Mouse (Mus musculus) heart, embryonic 10.5 days (tissue): Measurements from ENCODE around the gene Fra10ac1. TPM values are rescaled to one million over a fixed set of nuclear protein-coding genes. Genes with fewer than 3 reads are reported as not detected.

Experiments used
- DNase-seq: peaks from one replicate; pipeline ENCODE4 v3.0.0-alpha.2; 2017; ENCODE audit warnings: low spot score
- H3K27ac ChIP-seq: fragments of 300-500 bp; sonication (generic); 2 replicates; pipeline ENCODE4 v1.5.1; 2016; ENCODE audit warnings: mild to moderate bottlenecking
- H3K27me3 ChIP-seq: fragments of 300-500 bp; sonication (generic); 2 replicates; pipeline ENCODE4 v1.6.1; 2016; ENCODE audit warnings: mild to moderate bottlenecking; ENCODE audit not compliant: poor library complexity, insufficient read depth, severe bottlenecking
- H3K36me3 ChIP-seq: fragments of 300-500 bp; sonication (generic); 2 replicates; pipeline ENCODE4 v1.6.1; 2016; ENCODE audit warnings: mild to moderate bottlenecking, moderate library complexity
- H3K4me1 ChIP-seq: fragments of 300-500 bp; sonication (generic); 2 replicates; pipeline ENCODE4 v1.6.1; 2016; ENCODE audit warnings: mild to moderate bottlenecking
- H3K4me3 ChIP-seq: fragments of 300-500 bp; sonication (generic); 2 replicates; pipeline ENCODE4 v1.5.1; 2016; ENCODE audit warnings: mild to moderate bottlenecking, moderate library complexity
- H3K9me3 ChIP-seq: fragments of 300-500 bp; sonication (generic); 2 replicates; pipeline ENCODE4 v1.6.1; 2016; ENCODE audit warnings: mild to moderate bottlenecking, moderate library complexity
- WGBS: fragments of 180-500 bp; shearing (Covaris S2); methylation state at CpG from one replicate; pipeline ENCODE4 v1.1.7; 2016; 5-methylcytosine and 5-hydroxymethylcytosine counted together
- polyA plus RNA-seq: library from polyadenylated mRNA; unstranded; fragments of >200 nt; fragmentation: Nextera tagmentation; extraction: Ambion mirVana; gene quantifications from 2 replicates; pipeline ENCODE4 v1.2.1, GENCODE M21; 2016

Fra10ac1 gene
- polyA plus RNA-seq, 1 experiment from 2014 or later: 39.7 TPM

DNA sequence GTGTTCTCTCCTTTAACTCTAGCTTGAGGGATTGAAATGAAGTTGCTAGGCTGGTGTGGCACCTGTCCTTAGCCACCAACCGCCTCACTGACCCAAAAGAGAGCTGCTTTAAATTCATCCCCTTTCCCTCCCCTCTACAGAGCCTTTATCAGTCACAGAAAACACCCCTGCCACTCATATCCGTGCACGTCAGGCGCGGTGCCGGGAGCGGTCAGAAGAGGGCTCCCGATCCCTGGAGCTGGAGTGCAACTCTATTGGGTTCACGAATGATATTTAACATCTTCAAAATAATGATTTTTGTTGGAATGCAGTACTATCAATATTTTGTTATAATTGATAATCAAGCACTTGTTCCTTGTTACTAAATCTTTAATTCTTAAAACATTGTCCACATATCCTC, 17.3 kb downstream of the Fra10ac1 start:
- 56% methylated on average over 9 of the region's 9 CpGs for WGBS
- H3K27ac ChIP-seq: no peak overlapping the region
- no peak overlapping the region for H3K4me3 ChIP-seq
- DNase-seq: no peak
- H3K4me1 ChIP-seq: no peaks in the 10 kb centered on the region
- H3K27me3 ChIP-seq: no peaks in the 10 kb centered on the region
- peaks cover 27% of the 10 kb centered on the region for H3K36me3 ChIP-seq
- no peaks in the 10 kb centered on the region for H3K9me3 ChIP-seq

GRCm38 (mm10) chr19:38198731-38199130, 25.2 kb downstream of the Fra10ac1 start:
- peaks cover 19% of the 10 kb centered on the region for H3K36me3 ChIP-seq
- no peaks in the 10 kb centered on the region for H3K9me3 ChIP-seq
- WGBS: 84% methylated on average over 5 of the region's 5 CpGs
- H3K4me1 ChIP-seq: no peaks in the 10 kb centered on the region
- H3K27me3 ChIP-seq: no peaks in the 10 kb centered on the region
- H3K27ac ChIP-seq: no peak overlapping the region
- DNase-seq: no peak
- H3K4me3 ChIP-seq: no peak overlapping the region

DNA sequence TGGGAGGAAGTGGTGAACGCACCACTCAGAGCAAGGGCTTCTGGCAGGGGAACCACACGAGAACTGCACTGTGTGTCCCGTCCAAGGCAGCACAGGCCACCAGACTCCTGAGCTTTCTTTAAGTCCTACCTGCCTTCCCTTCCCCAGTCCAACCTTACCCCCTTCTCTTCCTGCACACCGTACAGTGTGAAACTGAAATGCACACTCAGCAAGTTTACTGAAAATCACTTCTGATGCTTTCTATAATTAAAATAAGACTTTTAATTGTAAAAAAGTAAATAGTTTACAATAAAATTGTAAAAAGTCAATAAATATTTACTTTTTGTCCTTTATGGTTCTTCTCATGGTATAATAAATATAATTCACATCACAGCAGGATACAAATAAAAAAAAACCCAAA, 28.7 kb downstream of the Fra10ac1 start:
- no peak overlapping the region for H3K27ac ChIP-seq
- 89% methylated on average over 4 of the region's 4 CpGs for WGBS

GRCm38 (mm10) chr19:38191446-38191845, 32.5 kb downstream of the Fra10ac1 start:
- 87% methylated on average over 5 of the region's 5 CpGs for WGBS
- DNase-seq: no peak

More for the DNA sequence above, 28.7 kb downstream of the Fra10ac1 start:
- no peak for DNase-seq
- Histone ChIP-seq H3K4me3 (no peak overlapping the region), H3K9me3 (no peaks in the 10 kb centered on the region), H3K27me3 (no peaks in the 10 kb centered on the region), H3K36me3 (peaks cover 14% of the 10 kb centered on the region; the same call in 1 of the 2 replicates), H3K4me1 (no peaks in the 10 kb centered on the region)

GRCm38 (mm10) chr19:38190606-38191005, 33.4 kb downstream of the Fra10ac1 start:
- H3K36me3 ChIP-seq: peaks cover 33% of the 10 kb centered on the region
- WGBS: 87% methylated on average over 3 of the region's 3 CpGs
- no peaks in the 10 kb centered on the region for H3K27me3 ChIP-seq
- no peaks in the 10 kb centered on the region for H3K9me3 ChIP-seq
- no peak overlapping the region for H3K4me3 ChIP-seq
- no peaks in the 10 kb centered on the region for H3K4me1 ChIP-seq
- H3K27ac ChIP-seq: no peak overlapping the region
- no peak for DNase-seq

More at GRCm38 (mm10) chr19:38191446-38191845, 32.5 kb downstream of the Fra10ac1 start:
- Histone ChIP-seq H3K9me3 (no peaks in the 10 kb centered on the region), H3K27ac (no peak overlapping the region), H3K27me3 (no peaks in the 10 kb centered on the region), H3K4me3 (no peak overlapping the region), H3K4me1 (no peaks in the 10 kb centered on the region), H3K36me3 (peaks cover 31% of the 10 kb centered on the region)

GRCm38 (mm10) chr19:38187345-38187680, 36.6 kb downstream of the Fra10ac1 start:
- Histone ChIP-seq H3K4me3 (no peak overlapping the region), H3K9me3 (no peaks in the 10 kb centered on the region), H3K36me3 (peaks cover 22% of the 10 kb centered on the region), H3K27me3 (no peaks in the 10 kb centered on the region), H3K4me1 (no peaks in the 10 kb centered on the region), H3K27ac (no peak overlapping the region)
- DNase-seq: no peak
- WGBS: 75% methylated on average over 2 of the region's 2 CpGs

DNA sequence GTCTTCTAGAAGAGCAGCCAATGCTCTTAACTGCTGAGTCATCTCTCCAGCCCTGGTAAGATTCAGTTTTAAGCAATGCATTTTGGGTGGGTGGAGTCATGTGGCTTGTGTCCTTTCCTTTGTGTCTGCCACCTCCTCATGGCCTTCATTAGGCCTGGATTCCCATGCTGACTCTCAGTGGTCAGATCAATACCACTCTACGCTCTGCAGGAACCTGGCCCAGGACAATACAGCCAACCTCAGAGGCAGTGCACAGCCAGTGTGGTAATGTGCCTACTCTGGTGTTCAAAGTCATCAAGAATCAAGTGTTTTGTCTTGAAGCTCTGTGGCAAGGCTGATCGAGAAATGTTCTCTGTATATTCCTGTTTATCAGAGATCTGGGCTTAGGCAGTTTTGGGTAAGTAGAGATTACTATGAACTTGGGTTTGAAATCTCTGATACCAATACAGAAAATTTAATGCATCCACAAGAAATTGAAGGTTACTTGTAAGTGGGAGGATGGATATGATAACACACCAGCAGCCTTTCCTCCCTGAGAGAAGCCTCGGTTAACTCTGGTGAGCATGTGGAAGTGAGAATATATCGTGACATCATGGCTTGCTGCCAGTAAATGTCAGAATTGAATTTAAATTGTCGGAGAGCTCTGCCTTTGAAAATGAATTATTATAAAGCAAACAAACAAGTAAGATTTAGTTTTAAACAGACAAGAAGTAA, 37.2 kb downstream of the Fra10ac1 start:
- no peak for DNase-seq
- WGBS: 87% methylated on average over 5 of the region's 5 CpGs
- H3K4me3 ChIP-seq: no peak overlapping the region
- H3K4me1 ChIP-seq: no peaks in the 10 kb centered on the region
- no peaks in the 10 kb centered on the region for H3K27me3 ChIP-seq
- peaks cover 22% of the 10 kb centered on the region for H3K36me3 ChIP-seq
- H3K27ac ChIP-seq: no peak overlapping the region
- no peaks in the 10 kb centered on the region for H3K9me3 ChIP-seq

DNA sequence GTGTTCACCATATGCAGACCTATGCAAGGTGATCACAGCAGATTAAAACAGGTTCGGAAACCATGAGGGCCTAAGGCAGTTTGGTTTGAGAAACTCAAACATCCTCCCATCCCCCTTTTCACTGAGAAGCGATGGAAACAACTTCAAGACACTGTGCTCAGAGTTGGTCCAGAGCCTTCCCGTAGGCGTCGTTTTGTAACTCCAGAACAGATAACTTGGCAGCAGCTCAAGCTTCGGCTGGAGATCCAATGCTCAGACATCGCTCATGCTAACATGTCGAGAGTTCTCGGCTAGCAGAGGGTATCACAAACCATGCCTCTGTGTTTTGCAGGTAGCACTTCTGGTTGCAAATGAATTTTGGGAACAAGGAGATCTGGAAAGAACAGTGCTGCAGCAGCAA, 44.3 kb downstream of the Fra10ac1 start:
- no peaks in the 10 kb centered on the region for H3K36me3 ChIP-seq
- DNase-seq: peak; percentile 57
- WGBS: 84% methylated on average over 9 of the region's 9 CpGs

GRCm38 (mm10) chr19:38164633-38165032, 59.3 kb downstream of the Fra10ac1 start:
- H3K27me3 ChIP-seq: no peaks in the 10 kb centered on the region
- 51% methylated on average over 2 of the region's 2 CpGs for WGBS

More for the DNA sequence above, 44.3 kb downstream of the Fra10ac1 start:
- Histone ChIP-seq H3K4me1 (no peaks in the 10 kb centered on the region), H3K27me3 (no peaks in the 10 kb centered on the region), H3K4me3 (no peak overlapping the region), H3K9me3 (no peaks in the 10 kb centered on the region), H3K27ac (no peak overlapping the region)

DNA sequence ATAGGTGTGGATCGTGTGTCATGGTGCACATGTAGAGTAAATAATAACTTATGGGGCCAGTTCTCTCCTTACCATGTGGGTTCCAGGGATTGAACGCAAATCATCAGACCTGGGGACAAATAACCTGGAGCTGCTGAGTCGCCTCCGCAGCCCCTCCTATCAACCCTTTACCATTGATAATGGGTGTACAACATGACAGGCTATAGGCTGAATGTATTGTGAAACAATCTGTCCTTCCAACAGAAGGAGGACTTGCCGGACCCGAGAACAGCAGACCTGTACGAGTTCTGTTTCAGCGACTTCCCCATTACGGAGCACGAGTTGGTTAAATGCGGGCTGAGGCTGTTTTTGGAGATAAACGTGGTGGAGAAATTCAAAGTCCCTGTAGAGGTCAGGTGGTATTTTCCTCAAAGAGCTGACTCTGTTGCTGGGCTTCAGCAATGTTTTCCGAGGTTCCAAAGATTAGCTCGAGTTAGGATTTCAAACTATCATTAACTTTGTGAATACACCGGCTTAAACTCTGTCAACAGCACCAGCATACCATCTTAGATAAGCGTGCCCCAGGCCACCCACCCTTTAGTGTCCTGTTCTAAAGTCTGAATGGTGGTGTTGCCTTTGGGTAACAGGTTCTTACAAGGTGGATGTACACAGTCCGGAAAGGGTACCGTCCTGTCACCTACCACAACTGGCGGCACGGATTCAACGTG, 62.2 kb downstream of the Fra10ac1 start:
- H3K36me3 ChIP-seq: no peaks in the 10 kb centered on the region
- H3K4me1 ChIP-seq: no peaks in the 10 kb centered on the region
- H3K9me3 ChIP-seq: no peaks in the 10 kb centered on the region
- no peak overlapping the region for H3K4me3 ChIP-seq
- H3K27me3 ChIP-seq: no peaks in the 10 kb centered on the region
- 85% methylated on average over 21 of the region's 21 CpGs for WGBS
- no peak for DNase-seq
- no peak overlapping the region for H3K27ac ChIP-seq

More at GRCm38 (mm10) chr19:38164633-38165032, 59.3 kb downstream of the Fra10ac1 start:
- no peaks in the 10 kb centered on the region for H3K9me3 ChIP-seq
- no peak for DNase-seq
- H3K4me3 ChIP-seq: no peak overlapping the region
- H3K27ac ChIP-seq: no peak overlapping the region
- no peaks in the 10 kb centered on the region for H3K4me1 ChIP-seq
- H3K36me3 ChIP-seq: no peaks in the 10 kb centered on the region

DNA sequence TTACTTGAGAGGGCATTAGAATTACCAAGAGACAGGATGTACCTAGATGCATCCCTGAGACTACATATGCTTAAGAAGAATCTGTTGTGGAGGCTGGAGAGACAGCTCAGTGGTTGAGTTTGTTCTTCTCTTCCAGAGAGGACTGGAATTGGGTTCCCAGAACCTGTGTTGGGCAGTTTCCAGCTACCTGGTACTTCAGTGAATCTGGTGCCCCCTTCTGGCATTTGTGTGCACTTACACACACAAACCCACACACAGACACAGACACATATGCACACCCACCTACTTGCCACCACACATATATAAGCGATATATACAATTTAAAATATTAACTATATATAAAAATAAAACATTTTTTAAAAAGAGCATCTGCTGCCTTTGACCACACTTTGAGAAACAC, 67.7 kb downstream of the Fra10ac1 start:
- Histone ChIP-seq H3K27me3 (no peaks in the 10 kb centered on the region), H3K4me3 (no peak overlapping the region), H3K36me3 (no peaks in the 10 kb centered on the region), H3K9me3 (no peaks in the 10 kb centered on the region), H3K27ac (no peak overlapping the region), H3K4me1 (no peaks in the 10 kb centered on the region)
- DNase-seq: no peak
- WGBS: 86% methylated on average over 1 of the region's 1 CpGs

DNA sequence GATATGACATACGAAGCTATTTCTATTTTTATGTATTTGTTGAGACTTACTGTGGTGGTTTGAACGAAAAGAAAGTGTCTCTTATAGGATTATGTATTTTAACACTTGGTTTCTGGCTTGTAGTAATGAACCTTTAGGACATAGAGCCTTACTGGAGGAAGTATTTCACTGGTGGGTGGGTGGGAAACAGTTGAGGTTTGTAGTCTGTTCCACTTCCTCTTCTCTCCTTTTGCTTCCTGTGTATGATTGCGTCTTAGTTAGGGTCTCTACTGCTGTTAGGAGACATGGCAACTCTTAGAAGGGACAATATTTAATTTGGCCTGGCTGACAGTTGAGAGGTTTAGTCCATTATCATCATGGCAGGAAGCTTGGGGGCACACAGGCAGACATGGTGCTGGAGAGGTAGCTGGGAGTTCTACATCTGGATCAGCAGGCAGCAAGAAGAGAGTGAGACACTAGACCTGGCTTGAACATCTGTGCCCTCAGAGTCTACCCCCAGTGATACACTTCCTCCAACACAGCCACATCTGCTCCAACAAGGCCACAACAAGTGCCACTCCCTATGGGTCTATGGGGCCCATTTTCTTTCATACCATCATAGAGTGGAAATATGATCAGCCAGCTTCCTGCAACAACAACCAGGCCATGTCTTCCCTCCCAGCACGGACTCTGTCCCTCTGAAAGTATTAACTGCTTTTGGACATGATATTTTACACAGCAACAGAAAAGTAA, 80.2 kb downstream of the Fra10ac1 start:
- Histone ChIP-seq H3K36me3 (no peaks in the 10 kb centered on the region), H3K4me3 (no peak overlapping the region), H3K27me3 (no peaks in the 10 kb centered on the region), H3K4me1 (no peaks in the 10 kb centered on the region), H3K27ac (no peak overlapping the region), H3K9me3 (no peaks in the 10 kb centered on the region)
- DNase-seq: no peak
- WGBS: 70% methylated on average over 4 of the region's 4 CpGs
